Mouse (Mus musculus) lung, embryonic 15.5 days (tissue): ENCODE measurements around the gene Rasgrp2. TPM values are rescaled to one million over a fixed set of nuclear protein-coding genes. Genes with fewer than 3 reads are reported as not detected.

ENCODE experiments used
- ATAC-seq: fragments of 200-750 bp; cut with Nextera tagmentation; 2 replicates; pipeline ENCODE4 v1.8.0; 2017; ENCODE audit warnings: moderate number of reproducible peaks, borderline replicate concordance; ENCODE audit not compliant: low FRiP score, low TSS enrichment; ENCODE audit errors: extremely low read depth
- H3K27ac ChIP-seq: fragments of 300-500 bp; sonication (generic); 2 replicates; pipeline ENCODE4 v1.5.1; 2015; ENCODE audit warnings: moderate library complexity, mild to moderate bottlenecking, inconsistent platforms
- H3K27me3 ChIP-seq: fragments of 300-500 bp; sonication (generic); 2 replicates; pipeline ENCODE4 v1.6.1; 2015; ENCODE audit warnings: inconsistent platforms
- H3K36me3 ChIP-seq: fragments of 300-500 bp; sonication (generic); 2 replicates; pipeline ENCODE4 v1.6.1; 2015; ENCODE audit warnings: inconsistent platforms
- H3K4me1 ChIP-seq: fragments of 300-500 bp; sonication (generic); 2 replicates; pipeline ENCODE4 v1.6.1; 2015; ENCODE audit warnings: inconsistent platforms
- H3K4me2 ChIP-seq: fragments of 300-500 bp; sonication (generic); 2 replicates; pipeline ENCODE4 v1.6.1; 2015; ENCODE audit warnings: inconsistent platforms, mild to moderate bottlenecking, moderate library complexity
- H3K4me3 ChIP-seq: fragments of 300-500 bp; sonication (generic); 2 replicates; pipeline ENCODE4 v1.5.1; 2015; ENCODE audit warnings: mild to moderate bottlenecking, inconsistent platforms
- H3K9ac ChIP-seq: fragments of 300-500 bp; sonication (generic); 2 replicates; pipeline ENCODE4 v1.6.1; 2015; ENCODE audit warnings: inconsistent platforms
- H3K9me3 ChIP-seq: fragments of 300-500 bp; sonication (generic); 2 replicates; pipeline ENCODE4 v1.6.1; 2016; ENCODE audit warnings: inconsistent platforms
- WGBS: fragments of 180-500 bp; shearing (Covaris S2); methylation state at CpG from one replicate; pipeline ENCODE4 v1.1.7; 2015; 5-methylcytosine and 5-hydroxymethylcytosine counted together
- polyA plus RNA-seq: library from polyadenylated mRNA; unstranded; fragments of >200 nt; fragmentation: Nextera tagmentation; extraction: Ambion mirVana; gene quantifications from 2 replicates; pipeline ENCODE4 v1.2.1, GENCODE M21; 2015

The Rasgrp2 gene
- polyA plus RNA-seq, 1 experiment from 2014 or later = 72.1 TPM

DNA sequence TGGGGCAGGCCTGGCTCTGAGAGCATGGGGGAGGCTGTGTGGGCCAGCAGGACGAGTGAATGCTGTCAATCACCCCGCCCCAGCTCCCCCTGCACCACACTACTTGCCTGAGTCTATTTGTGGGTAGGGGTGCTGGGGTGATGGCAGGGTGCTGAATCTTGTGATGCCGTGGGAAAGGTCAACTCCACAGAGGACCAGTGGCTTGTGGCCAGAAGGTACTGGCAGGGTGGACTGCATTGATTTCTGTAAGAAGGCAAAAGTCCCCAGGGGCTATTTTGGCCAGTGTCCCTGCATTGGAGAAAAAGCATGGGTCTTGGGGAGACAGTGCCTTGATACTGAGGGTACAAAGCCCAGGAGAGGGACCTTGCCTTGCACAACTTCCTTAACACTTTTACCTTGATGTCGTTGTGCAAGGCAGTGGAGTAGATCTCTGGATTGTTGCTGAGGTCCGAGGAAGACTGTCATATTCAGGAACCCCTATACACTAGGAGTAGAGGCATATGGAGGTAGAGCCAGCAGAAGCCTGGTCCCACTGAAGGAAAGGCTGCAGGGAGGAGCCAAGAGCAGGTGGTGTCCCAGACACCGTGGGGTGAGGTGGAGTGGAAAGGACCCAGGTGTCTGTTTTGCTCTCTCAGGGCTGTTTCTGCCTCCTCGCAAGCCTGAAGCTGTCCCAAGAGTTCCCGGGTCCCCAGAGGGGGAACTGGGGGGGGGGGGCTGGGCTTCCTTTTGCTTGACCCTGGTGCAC, 25.2 kb downstream of the Rasgrp2 start:
- ATAC-seq = no peak
- 52% methylated on average over 8 of the region's 8 CpGs for WGBS
- H3K4me2 ChIP-seq = no peak overlapping the region
- H3K36me3 ChIP-seq = no peaks in the 10 kb centered on the region
- H3K9ac ChIP-seq = no peak overlapping the region
- no peak overlapping the region for H3K4me3 ChIP-seq
- H3K27ac ChIP-seq = no peak overlapping the region
- peaks cover 97% of the 10 kb centered on the region for H3K27me3 ChIP-seq
- no peaks in the 10 kb centered on the region for H3K9me3 ChIP-seq
- peaks cover 25% of the 10 kb centered on the region for H3K4me1 ChIP-seq

DNA sequence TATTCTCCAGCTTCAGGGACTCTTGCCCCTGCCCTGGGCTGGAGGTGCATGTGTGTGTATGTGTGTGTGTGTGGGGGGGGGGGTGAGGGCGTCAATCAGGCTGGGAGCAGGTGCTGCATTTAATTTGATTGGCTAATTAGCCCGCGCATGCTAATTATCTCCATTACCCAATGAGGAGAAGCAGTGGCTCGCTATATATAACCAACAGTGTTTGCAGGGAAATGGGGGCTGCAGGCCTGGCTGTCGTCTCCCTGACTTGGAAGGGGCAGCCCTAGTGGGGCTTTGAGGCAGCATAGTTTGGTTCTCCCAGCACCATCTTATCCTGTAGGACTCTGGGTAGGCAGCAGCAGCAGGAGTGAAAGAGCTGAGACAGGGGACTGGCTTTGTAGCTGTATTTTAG, 26.5 kb downstream of the Rasgrp2 start:
- H3K27ac ChIP-seq = no peak overlapping the region
- no peak overlapping the region for H3K4me3 ChIP-seq
- no peaks in the 10 kb centered on the region for H3K36me3 ChIP-seq
- WGBS = 62% methylated on average over 5 of the region's 5 CpGs
- peaks cover 97% of the 10 kb centered on the region for H3K27me3 ChIP-seq
- no peaks in the 10 kb centered on the region for H3K9me3 ChIP-seq
- peaks cover 25% of the 10 kb centered on the region for H3K4me1 ChIP-seq
- no peak overlapping the region for H3K9ac ChIP-seq
- H3K4me2 ChIP-seq = no peak overlapping the region
- no peak for ATAC-seq

DNA sequence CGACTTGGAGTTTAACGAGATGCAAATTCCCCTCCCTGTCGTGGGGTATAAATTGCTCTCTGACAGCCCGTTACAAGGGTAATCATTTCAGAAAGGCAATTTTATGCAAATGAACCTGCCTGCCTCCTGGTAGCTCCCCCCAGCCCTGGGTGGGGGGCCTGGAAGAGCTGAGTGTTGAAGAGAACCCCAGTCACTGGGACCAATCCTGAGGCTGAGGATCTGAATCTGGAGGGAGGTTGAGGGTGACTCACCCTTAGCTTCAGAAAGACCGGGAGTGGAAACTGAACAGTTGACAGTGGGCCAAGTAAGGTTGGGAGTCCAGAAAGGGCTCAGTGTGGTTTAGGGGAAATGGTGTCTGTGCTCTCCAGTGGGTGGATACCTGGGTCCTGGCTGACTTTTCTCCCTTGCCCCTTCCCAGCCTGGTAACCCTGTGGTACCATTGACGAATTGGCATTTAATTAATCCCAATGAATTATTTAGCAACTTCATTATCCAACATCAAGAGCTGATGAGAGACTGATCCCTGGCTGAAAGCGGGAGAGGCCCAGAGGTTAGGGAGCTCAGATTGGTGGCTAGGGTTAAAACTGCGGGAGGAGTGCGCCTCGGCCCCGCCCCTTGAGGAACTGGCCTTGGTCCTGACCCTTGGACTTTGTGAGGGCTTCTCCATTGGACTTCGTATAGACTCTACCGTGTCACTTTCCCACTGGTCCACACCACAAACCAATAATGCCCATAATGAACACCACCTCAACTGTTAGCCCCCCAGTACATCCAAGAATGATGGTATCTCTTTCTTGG, 27.8 kb downstream of the Rasgrp2 start:
- WGBS = 22% methylated on average over 13 of the region's 13 CpGs
- no peak for ATAC-seq
- peaks cover 25% of the 10 kb centered on the region for H3K4me1 ChIP-seq

GRCm38 (mm10) chr19:6427653-6428434, 28.7 kb downstream of the Rasgrp2 start:
- ATAC-seq = 0 out of 2 replicates have a peak, but pooled peaks have one; percentile 19
- Histone ChIP-seq H3K9ac (no peak overlapping the region), H3K27ac (no peak overlapping the region), H3K36me3 (no peaks in the 10 kb centered on the region), H3K4me1 (peaks cover 20% of the 10 kb centered on the region), H3K9me3 (no peaks in the 10 kb centered on the region), H3K27me3 (peaks cover 90% of the 10 kb centered on the region), H3K4me3 (peak overlapping the region; percentile 29), H3K4me2 (peak overlapping the region; percentile 52)
- 1% methylated on average over 93 of the region's 94 CpGs for WGBS

More for the DNA sequence above, 27.8 kb downstream of the Rasgrp2 start:
- no peak overlapping the region for H3K9ac ChIP-seq
- H3K27me3 ChIP-seq = peaks cover 93% of the 10 kb centered on the region
- no peaks in the 10 kb centered on the region for H3K36me3 ChIP-seq
- no peak overlapping the region for H3K27ac ChIP-seq
- no peak overlapping the region for H3K4me2 ChIP-seq
- no peaks in the 10 kb centered on the region for H3K9me3 ChIP-seq
- H3K4me3 ChIP-seq = no peak overlapping the region

GRCm38 (mm10) chr19:6428501-6429200, 29.5 kb downstream of the Rasgrp2 start:
- Histone ChIP-seq H3K4me2 (peak overlapping the region; percentile 52), H3K9me3 (no peaks in the 10 kb centered on the region), H3K4me1 (peaks cover 17% of the 10 kb centered on the region), H3K36me3 (no peaks in the 10 kb centered on the region), H3K4me3 (peak overlapping the region; percentile 29), H3K9ac (no peak overlapping the region), H3K27ac (no peak overlapping the region), H3K27me3 (peaks cover 83% of the 10 kb centered on the region)
- under 1% methylated on average over 53 of the region's 60 CpGs for whole genome bisulfite sequencing
- 0 out of 2 replicates have a peak, but pooled peaks have one; percentile 16 for ATAC-seq

GRCm38 (mm10) chr19:6443016-6443415, 43.9 kb downstream of the Rasgrp2 start:
- 57% methylated on average over 10 of the region's 10 CpGs for WGBS
- H3K27ac ChIP-seq = no peak overlapping the region
- no peak for ATAC-seq
- H3K36me3 ChIP-seq = no peaks in the 10 kb centered on the region
- 0 out of 2 replicates have a peak, but pooled peaks cover 4% of the 10 kb centered on the region for H3K27me3 ChIP-seq
- H3K4me2 ChIP-seq = no peak overlapping the region
- no peak overlapping the region for H3K9ac ChIP-seq
- no peak overlapping the region for H3K4me3 ChIP-seq
- H3K9me3 ChIP-seq = no peaks in the 10 kb centered on the region
- H3K4me1 ChIP-seq = peaks cover 3% of the 10 kb centered on the region; the same call in 1 of the 2 replicates

GRCm38 (mm10) chr19:6445761-6446423, 46.8 kb downstream of the Rasgrp2 start:
- no peak overlapping the region for H3K9ac ChIP-seq
- H3K4me2 ChIP-seq = no peak overlapping the region
- ATAC-seq = no peak
- WGBS = 45% methylated on average over 10 of the region's 10 CpGs
- no peaks in the 10 kb centered on the region for H3K36me3 ChIP-seq
- no peak overlapping the region for H3K4me3 ChIP-seq
- H3K9me3 ChIP-seq = no peaks in the 10 kb centered on the region
- H3K27me3 ChIP-seq = 0 out of 2 replicates have a peak, but pooled peaks cover 4% of the 10 kb centered on the region
- no peak overlapping the region for H3K27ac ChIP-seq
- H3K4me1 ChIP-seq = peaks cover 3% of the 10 kb centered on the region; the same call in 1 of the 2 replicates

DNA sequence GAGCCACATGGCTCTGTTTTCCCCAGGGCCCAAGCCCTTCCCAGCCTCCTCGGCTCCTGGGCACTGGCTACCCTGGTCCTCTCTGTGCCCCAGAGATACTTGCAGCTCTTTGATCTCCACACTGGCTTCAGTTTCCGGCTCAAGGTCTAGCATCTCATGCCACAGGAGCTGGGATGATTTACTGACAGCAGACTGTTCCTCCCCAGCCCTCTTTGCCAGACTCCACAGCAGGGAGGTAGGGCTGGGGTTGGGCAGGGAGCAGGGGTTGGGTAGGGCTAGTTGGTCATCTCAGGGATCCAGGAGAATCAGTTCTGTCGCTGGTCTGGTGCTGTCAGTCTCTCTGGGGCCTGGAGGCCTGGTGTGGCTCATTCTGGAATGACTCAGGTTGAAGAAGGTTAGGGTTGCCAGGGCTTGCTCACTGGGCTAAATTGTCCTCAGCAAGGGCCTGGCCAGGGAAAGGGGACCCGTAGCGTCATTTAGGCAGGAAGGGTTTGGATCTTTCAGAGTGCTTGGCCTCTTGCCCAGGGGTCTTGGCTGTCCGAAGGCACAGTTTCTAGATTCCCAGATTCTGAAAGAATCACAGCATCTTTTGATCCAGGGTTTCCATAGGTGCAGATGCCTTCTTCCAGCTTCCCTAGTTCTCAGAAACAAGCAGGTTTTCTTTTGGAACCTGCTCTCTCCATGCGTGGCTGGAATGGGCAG, 47.7 kb downstream of the Rasgrp2 start:
- no peaks in the 10 kb centered on the region for H3K36me3 ChIP-seq
- no peak overlapping the region for H3K27ac ChIP-seq
- peaks cover 8% of the 10 kb centered on the region for H3K4me1 ChIP-seq
- 0 out of 2 replicates have a peak, but pooled peaks cover 4% of the 10 kb centered on the region for H3K27me3 ChIP-seq
- no peak overlapping the region for H3K9ac ChIP-seq
- 46% methylated on average over 7 of the region's 7 CpGs for WGBS
- no peak overlapping the region for H3K4me2 ChIP-seq
- ATAC-seq = no peak
- no peak overlapping the region for H3K4me3 ChIP-seq
- H3K9me3 ChIP-seq = no peaks in the 10 kb centered on the region

DNA sequence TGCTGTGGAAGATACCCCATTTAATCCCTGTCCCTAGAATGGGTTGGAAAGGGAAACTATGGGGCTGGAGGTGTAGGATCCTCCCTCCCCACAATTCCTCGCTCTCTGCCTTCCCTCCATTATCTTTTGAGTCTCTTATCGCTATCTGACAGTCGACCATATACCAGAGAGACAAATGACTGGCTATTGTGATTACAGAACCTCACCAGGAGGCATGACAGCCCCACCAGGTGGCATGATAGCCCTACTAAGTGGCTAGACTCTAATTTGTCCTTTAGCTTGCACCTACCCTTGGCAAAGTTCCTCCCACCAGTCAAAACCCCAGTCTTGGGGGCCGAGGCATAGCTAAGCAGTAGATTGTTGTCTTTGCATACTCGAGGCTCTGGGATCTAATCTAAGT, 49.6 kb downstream of the Rasgrp2 start:
- no peaks in the 10 kb centered on the region for H3K9me3 ChIP-seq
- H3K4me1 ChIP-seq = peaks cover 10% of the 10 kb centered on the region
- 0 out of 2 replicates have a peak, but pooled peaks cover 4% of the 10 kb centered on the region for H3K27me3 ChIP-seq
- no peak overlapping the region for H3K9ac ChIP-seq
- H3K4me3 ChIP-seq = no peak overlapping the region
- no peaks in the 10 kb centered on the region for H3K36me3 ChIP-seq
- 21% methylated on average over 5 of the region's 5 CpGs for WGBS
- no peak overlapping the region for H3K4me2 ChIP-seq
- no peak overlapping the region for H3K27ac ChIP-seq
- ATAC-seq = no peak

- peaks cover 10% of the 10 kb centered on the region for H3K4me1 ChIP-seq
- 55% methylated on average over 7 of the region's 7 CpGs for WGBS
- no peaks in the 10 kb centered on the region for H3K36me3 ChIP-seq
- no peak overlapping the region for H3K4me3 ChIP-seq
- no peak overlapping the region for H3K27ac ChIP-seq
- no peaks in the 10 kb centered on the region for H3K9me3 ChIP-seq
- 0 out of 2 replicates have a peak, but pooled peaks cover 4% of the 10 kb centered on the region for H3K27me3 ChIP-seq
- H3K4me2 ChIP-seq = no peak overlapping the region
- ATAC-seq = no peak
- H3K9ac ChIP-seq = no peak overlapping the region
Observed at GRCm38 (mm10) chr19:6449841-6450240, 50.7 kb downstream of the Rasgrp2 start.
